Mouse (Mus musculus) cerebellum, postnatal 25 days (tissue): ENCODE measurements at regions not wholly inside any gene's neighbourhood (a gene's known extent, or its start where the extent isn't known, plus 50 kb on each side); places are given as distances from the start of the nearest gene placed in this dataset.

Experiments used
- DNase-seq, 2 experiments: peaks; one replicate each; pipeline ENCODE4 v3.0.0; 2021; ENCODE audit warnings: mixed read lengths in 2 of 2

DNA sequence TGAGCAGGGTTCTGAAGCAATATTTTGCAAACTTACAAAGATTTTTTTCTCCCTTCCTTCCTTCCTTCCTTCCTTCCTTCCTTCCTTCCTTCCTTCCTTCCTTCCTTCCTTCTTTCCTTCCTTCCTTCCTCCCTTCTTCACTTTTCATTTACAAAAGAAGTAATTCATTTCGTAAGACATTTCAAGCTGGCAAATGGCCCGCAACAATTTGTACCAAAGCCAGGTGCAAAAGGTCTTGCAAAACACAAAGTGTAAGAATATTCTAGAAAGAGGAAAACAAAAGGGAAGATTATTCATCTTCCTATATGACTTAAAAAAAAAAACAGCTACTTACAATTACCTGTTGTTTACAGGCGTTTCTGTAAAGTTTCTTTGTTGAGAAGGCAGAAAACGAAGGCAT lies 86.3 kb upstream of the Nr2f2 start:
- DNase-seq: no peak

DNA sequence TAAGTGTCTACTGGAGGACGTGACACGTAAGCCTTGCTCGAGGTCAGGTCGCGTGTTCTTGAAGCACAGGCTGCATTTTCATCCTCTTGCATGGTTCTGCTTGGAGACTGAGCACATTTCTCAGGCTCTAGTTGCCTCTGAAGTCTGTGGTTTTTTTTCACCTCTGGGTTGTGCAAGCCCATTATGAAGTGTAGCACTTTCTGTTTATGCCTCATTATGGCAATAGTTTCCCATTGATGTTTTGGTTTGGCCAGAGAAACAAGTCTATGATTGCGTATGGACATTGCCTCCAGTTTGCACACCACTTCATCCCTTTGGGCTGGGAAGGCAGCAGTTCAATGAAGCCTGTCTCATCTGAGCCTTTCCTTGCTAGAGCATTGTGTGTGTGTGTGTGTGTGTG lies 72.4 kb upstream of the Nr2f2 start:
- no peak for DNase-seq

DNA sequence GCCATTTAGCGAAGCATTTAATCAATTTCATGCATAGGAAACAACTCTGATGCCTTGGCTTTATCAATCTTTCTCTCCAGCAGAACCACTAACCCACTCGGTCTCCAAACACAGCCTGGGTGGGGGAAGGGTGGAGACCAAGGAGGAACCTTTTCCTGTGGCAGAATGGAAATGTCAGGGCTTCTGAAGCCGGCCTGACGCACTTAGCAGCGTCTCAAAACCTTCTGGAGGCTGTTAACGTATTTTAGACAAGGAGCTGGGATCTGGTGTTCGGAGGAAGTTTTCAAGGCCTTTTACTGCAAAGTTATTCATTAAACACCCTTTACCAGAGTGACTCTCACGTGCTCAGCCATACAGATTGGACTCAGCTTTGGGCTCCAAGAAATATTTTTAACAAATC lies 67.3 kb upstream of the Nr2f2 start:
- DNase-seq: no peak

DNA sequence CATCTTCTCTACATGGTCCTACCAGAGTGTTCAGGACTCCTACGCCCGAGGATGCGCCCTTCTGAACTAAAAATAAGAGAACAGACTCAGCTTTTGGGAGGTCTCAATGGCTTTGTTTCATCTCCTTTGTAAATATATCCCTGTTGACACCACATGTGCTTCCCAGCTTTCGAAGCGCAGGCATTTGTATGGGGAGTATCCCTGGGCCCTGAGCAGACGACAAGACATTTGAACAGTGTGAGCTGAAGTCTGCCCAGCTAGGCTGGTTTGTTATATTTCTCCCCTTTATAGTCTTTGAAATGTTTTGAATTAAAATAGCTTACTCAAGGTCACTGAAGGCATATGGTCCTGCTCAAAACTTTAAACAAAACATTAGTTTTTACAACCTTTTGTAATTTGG lies 66.8 kb upstream of the Nr2f2 start:
- DNase-seq: no peak

DNA sequence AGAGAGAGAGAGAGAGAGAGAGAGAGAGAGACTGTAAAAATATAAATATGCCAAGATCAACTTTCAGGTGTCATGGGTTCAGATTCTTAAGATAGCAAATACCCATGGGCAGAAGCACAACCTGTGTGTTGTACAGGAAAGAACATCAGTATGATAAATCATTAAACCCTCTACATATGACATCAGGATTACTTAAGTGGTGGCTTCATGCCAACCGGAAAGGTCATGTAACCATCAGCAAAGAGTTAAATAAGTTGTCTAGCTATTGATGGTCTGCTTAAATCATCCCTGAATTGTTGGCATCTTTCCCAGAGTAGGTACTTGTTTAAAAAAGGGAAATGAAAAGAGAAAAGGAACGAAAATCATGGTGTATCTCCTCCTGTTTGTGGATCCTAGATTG lies 65.2 kb upstream of the Nr2f2 start:
- DNase-seq: no peak

DNA sequence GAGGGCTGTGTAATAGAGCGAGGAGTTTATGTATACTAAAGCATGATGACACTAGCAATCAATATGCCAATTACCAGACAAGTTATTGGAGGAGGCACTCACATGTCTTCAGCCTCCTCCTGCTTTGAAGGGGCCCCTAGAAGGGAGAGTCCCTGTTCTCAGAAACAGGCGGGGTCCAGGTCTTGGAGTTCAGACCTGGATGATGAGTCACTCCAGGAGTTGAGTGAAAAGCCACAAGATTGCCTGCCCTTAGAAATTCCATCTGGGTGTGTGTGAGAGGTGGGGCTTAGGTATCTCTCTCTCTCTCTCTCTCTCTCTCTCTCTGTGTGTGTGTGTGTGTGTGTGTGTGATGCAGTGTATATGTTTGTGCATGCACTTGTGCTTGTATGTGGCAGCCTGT lies 62.8 kb upstream of the Nr2f2 start:
- DNase-seq: no peak

DNA sequence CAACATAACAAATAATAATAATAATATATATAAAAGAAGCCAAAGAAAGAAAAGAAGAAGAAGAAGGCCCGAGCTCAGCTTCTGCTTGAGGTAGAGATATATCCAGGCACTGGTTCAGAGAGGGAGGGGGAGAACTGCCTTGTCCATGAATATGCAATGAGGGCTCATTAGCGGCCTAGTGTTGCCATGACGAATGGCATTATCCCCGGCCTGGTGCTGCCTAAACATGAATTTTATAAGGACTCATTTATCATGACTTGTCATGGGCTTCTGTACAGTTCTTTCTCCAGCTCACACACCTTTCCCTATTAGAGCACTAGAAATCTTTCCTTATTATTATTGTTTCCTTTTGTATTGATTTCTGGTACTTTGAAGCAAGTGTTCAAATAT lies 57.7 kb upstream of the Nr2f2 start:
- no peak for DNase-seq

DNA sequence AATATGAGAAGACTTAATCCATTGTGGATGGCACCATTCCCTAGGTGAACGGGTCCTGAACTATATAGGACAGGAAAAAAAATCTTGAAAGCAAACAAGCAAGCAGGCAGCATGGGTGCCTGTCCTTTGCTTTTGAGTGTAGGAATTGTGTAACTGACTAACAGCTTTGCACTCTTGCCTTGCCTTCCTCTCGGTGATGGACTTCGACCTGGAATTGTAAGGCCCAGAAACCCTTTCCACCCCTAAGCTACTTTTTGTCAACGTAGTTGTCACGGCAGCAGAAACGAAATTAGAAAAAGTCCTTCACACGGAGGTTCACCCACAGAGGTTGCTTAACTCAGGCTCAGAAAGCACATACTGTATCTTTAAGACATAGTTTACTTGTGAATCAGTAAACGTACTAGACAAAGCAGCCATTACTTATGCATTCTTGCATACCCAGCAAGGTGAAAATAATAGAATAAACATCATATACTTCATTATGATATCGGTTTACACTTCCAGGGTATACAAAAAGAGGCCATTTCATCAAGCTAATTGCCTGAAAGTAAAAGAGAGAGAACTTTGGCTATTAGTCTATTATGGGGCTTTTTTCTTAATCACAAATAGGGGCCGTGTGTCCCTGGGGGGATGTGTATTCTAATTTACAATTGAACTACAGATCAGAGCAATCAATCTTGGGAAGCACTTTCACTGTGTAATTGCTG lies 57.1 kb upstream of the Nr2f2 start:
- DNase-seq: no peak

DNA sequence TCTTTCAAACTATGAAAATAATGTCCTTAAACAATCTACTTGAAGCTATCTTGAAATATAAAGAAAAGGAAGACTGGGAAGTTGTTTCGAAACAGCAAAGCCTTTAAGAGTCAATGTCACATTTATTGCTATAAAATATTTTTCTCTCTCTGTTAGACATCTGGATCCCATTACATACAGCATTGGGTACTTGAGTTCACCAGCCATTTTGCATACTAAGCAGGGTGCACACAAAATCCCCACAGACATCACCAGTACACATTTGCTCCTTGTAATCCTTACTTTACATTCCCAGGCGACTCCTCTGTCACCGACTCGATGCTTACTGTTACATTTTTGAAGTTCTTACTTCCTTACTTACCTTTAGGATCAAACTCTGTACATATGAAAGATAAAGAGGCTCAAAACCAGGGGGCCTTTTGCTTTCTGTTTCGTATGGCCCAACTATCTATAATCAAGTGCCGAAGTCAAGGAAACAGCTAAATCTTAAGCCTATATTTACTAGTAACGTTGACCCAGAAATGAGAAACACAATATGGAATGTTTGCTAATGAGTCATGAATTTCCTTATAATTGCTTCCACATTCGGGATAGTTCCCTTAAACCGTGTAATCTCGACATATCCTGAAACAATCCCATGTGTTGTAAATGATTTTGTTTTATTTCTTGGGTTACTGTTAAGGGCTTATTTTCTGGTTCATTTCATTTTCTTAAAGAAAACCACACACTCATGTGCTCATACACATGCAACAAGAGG lies 49.8 kb upstream of the Nr2f2 start:
- no peak for DNase-seq
